Mouse (Mus musculus) macrophage (primary cell): ENCODE results near the gene Rln3. TPM values are rescaled to one million over a fixed set of nuclear protein-coding genes. Genes with fewer than 3 reads are reported as not detected.
"Not testable (repeated sequence)": the region's sequence is repeated elsewhere in the genome, so short reads cannot be mapped to it uniquely, and the experiment has no call there.

Source experiments
- H3K27ac ChIP-seq: fragments of 350-480 bp; formaldehyde crosslinking; 2 replicates; pipeline ENCODE4 v1.9.0; 2021
- H3K36me3 ChIP-seq: fragments of 350-480 bp; formaldehyde crosslinking; 2 replicates; pipeline ENCODE4 v1.9.0; 2021; ENCODE audit errors: inconsistent target
- H3K4me3 ChIP-seq: fragments of 350-480 bp; formaldehyde crosslinking; 2 replicates; pipeline ENCODE4 v1.9.0; 2021; ENCODE audit errors: inconsistent target
- H3K79me2 ChIP-seq: fragments of 350-480 bp; formaldehyde crosslinking; 2 replicates; pipeline ENCODE4 v1.9.0; 2021; ENCODE audit errors: inconsistent target
- WGBS: methylation state at CpG from one replicate; pipeline ENCODE4 v1.1.7; 2026; ENCODE audit warnings: inconsistent platforms; ENCODE audit not compliant: missing documents; 5-methylcytosine and 5-hydroxymethylcytosine counted together
- polyA plus RNA-seq: library from polyadenylated mRNA; stranded (reverse); fragments of 250-400 nt; gene quantifications from 3 replicates; pipeline ENCODE4 v1.2.4, GENCODE M21; 2018; ENCODE audit warnings: inconsistent platforms

Rln3 gene
- polyA plus RNA-seq, 1 experiment from 2014 or later = not detected

DNA sequence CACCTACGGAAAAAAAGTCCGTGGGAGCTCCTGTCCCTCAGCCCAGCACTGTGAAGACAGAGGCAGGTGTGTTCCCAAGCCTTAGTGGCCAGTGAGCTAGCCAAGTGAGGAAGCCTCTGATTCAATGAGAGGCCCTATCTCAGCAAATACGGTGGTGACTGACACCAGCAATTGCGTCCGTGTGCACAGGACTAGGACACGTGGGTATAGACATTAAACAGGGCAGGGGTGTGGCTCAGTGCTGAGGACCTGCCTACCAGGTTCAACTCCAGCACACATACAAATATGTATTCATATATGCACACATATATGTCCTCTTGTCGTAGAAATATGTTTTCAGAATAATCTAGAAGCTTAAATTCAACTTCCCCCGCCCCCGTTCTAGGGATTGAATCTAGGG is 25.1 kb downstream of the Rln3 start:
- H3K36me3 ChIP-seq = no peaks in the 10 kb centered on the region
- 67% methylated on average over 9 of the region's 9 CpGs for WGBS
- H3K27ac ChIP-seq = no peak overlapping the region
- no peak overlapping the region for H3K4me3 ChIP-seq
- no peaks in the 10 kb centered on the region for H3K79me2 ChIP-seq

DNA sequence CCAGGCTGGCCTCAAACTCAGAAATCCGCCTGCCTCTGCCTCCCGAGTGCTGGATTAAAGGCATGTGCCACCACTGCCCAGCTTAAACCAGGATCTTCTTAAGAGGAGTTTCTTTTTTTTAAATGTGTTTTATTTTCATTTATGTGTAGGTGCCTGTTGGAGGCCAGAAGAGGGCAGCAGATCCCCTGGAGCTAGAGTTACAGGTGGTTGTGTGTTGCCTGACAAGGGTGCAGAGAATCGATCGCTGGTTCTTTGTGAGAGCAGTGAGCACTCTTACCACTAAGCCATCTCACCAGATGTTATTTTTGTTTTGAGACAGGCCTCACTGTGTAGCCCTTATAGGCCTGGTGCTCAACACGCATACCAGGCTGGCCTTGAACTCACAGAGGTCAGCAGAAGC is 29.0 kb downstream of the Rln3 start:
- Histone ChIP-seq H3K27ac (no peak overlapping the region), H3K4me3 (no peak overlapping the region), H3K36me3 (no peaks in the 10 kb centered on the region), H3K79me2 (no peaks in the 10 kb centered on the region)
- 93% methylated on average over 5 of the region's 5 CpGs for WGBS

DNA sequence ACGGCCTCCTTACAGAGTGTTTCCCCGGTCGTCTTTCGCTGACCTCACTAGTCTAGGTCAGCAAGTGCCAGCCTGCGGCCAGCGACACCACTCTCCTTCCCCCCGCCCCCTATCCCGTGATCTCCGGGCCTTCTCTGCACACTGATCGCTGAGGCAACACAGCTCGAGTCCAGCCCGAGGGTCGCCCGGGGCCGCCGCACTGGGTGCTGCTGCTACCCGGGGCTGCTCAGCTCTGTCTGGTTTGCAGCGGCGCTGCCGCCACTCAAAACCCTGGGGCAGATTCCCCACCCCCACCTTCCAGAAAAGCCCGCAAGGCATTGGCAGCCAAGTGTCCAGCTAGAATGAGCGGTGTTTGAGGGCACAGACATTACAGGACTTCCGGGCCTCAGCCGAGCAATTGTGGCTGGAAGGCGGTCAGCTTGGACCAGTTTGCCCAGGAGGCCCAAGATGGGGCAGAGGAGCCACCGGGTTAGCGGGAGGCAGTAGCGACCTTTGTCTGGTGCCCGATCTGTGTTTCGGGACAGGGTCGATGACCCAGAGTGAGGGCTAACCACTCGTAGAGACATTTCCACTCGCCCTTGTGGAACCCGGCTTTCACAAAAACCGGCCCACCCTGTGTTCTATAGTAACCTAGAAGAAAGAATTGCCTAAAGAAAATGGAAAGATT is 32.2 kb downstream of the Rln3 start:
- H3K36me3 ChIP-seq = no peaks in the 10 kb centered on the region
- 26% methylated on average over 34 of the region's 35 CpGs for WGBS
- no peaks in the 10 kb centered on the region for H3K79me2 ChIP-seq
- peak overlapping the region; percentile 36; the same call in 1 of the 2 replicates for H3K27ac ChIP-seq
- H3K4me3 ChIP-seq = peak overlapping the region; percentile 30; the same call in 1 of the 2 replicates

DNA sequence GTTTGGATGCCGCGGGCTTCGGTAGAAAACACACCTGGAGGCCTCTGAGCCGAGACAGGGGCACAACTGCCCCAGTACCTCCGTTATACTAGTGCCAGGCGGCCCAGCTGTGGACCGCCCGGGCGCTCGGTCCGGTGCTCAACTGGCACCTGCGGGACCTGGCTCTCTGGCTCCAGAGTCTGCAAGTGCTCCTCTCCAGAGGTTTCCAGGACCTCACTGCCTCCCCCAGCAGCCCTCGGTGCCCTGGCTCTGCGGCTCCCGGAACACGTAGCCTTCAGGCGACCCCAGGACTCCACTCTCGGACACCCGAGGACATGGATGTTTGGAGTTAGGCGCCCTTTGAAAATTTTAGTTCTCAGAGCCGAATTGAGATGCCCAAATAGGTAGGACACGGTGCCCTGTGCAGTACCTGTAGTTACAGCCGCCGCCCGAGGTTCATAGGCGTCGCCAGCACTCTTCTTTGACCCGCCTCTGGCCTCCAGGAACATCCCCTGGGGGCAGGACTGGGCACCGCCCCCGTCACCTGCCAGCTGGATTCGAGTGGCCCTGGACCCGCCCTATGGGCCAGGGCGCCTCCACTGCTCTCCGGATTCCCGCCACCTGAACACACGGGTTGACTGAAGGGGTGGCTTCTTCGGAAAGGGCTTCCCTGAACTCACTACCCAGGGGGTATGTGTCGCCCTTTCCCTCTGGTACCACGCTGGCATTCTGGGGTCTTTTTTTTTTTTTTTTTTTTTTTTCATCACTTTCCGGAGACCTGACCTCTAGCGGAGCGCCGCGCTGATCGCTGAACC is 32.9 kb downstream of the Rln3 start, which contains the start of gene 2210011C24Rik:
Gene 2210011C24Rik (minus strand): TSS at position 467 of the 794 bp plus-strand sequence.
- Histone ChIP-seq H3K27ac (peak within 1 kb of the TSS; percentile 36; the same call in 1 of the 2 replicates), H3K79me2 (no peaks in the 10 kb centered on the region), H3K36me3 (no peaks in the 10 kb centered on the region), H3K4me3 (peak within 1 kb of the TSS; percentile 30)
- 3% methylated on average over 40 of the region's 45 CpGs for WGBS

- H3K27ac ChIP-seq = no peak overlapping the region
- H3K4me3 ChIP-seq = no peak overlapping the region
- no peaks in the 10 kb centered on the region for H3K36me3 ChIP-seq
- no peaks in the 10 kb centered on the region for H3K79me2 ChIP-seq
- 5% methylated on average over 72 of the region's 83 CpGs for WGBS
Measured at GRCm38 (mm10) chr8:84010625-84011611, 33.9 kb downstream of the Rln3 start.

DNA sequence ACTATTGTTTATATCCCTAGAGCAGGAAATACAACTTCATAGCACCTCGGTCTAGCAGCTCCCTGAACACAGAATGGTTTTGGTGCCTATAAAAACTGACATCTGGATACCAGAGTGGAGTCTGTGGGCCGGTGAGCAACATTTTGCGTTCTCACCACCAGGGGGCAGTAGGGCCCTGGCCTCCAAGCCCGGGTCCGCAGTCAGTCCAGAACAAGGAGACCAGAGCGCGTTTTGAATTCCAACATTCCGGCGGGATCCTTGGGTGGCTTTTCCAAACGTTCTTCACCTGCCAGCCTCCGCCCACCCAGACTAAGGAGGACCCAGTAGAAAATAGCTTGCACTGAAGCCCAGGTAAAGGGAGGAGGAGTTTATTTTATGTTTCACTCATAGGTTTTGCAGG is 34.9 kb downstream of the Rln3 start:
- Histone ChIP-seq H3K79me2 (no peaks in the 10 kb centered on the region), H3K4me3 (no peak overlapping the region), H3K27ac (no peak overlapping the region), H3K36me3 (no peaks in the 10 kb centered on the region)
- WGBS = 2% methylated on average over 11 of the region's 11 CpGs

DNA sequence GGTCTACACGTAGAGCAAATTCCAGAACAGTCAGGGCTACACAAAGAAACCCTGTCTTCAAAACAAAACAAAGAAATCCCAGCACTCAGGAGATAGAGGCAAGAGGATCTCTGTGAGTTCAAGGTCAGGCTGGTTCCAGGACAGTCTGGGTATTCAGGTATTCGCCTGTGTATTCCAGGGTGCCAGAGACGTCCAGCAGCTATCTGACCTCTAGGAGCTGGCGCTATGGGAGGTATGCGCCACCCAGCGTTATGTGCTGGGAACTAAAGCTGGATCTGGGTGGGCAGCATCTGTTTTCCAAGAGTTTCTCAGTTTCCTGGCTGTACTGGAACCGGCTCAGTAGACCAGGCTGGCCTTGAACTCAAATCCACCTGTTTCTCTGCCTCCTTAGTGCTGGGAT is 36.4 kb downstream of the Rln3 start:
- Histone ChIP-seq H3K79me2 (peaks cover 9% of the 10 kb centered on the region; the same call in 1 of the 2 replicates), H3K36me3 (no peaks in the 10 kb centered on the region), H3K4me3 (no peak overlapping the region), H3K27ac (no peak overlapping the region)
- 81% methylated on average over 7 of the region's 7 CpGs for WGBS

DNA sequence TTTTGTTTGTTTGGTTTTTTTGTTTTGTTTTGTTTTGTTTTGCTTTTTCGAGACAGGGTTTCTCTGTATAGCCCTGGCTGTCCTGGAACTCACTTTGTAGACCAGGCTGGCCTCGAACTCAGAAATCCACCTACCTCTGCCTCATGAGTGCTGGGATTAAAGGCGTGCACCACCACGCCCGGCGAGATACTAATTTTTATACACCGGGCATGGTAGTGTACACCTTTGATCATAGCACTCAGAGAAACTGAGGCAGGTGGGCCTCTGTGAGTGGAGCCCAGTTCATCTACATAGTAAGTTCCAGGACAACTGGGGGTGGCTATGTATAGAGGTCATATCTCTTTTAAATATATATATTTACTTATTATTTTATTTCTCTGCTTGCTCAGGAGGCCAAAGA is 39.3 kb downstream of the Rln3 start:
- Histone ChIP-seq H3K27ac (peak overlapping the region; percentile 86), H3K79me2 (peaks cover 18% of the 10 kb centered on the region; the same call in 1 of the 2 replicates)
- WGBS = 98% methylated on average over 7 of the region's 7 CpGs
- not testable (repeated sequence) for H3K4me3 ChIP-seq, H3K36me3 ChIP-seq

DNA sequence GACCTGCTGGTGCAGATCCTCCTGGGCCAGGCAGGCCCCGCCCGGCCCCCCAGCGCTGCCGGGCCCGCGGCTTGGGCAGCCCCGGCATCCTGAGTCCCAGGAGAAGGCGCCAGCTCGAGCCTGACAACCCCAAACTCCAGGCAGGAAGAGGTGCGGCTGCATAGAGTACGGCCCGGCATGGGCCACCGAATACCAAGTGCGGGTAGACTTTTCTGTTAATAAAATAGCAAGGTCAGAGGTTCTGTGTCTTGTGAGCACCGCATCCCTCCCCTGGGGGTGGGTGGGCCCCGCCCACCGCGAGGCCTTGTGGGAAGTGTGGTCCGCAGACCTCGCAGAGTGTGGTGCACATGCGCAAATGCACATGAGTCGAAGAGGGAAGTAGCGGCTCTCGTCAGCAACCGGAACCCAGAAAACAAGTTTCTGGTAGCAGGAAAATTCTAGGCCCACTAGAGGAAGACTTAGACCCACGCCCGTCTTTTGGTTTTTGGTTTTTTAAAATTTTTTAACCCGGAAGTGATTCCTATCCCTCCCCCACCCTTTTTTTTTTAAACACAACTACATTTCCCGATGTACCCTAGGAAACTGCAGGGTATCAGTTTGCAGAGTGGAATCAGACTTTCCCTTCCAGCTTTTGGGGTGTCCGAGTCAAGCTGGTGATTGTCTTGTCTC is 40.1 kb downstream of the Rln3 start:
- peaks cover 18% of the 10 kb centered on the region; the same call in 1 of the 2 replicates for H3K79me2 ChIP-seq
- WGBS = 3% methylated on average over 30 of the region's 30 CpGs
- H3K4me3 ChIP-seq = peak overlapping the region; percentile 49
- H3K36me3 ChIP-seq = no peaks in the 10 kb centered on the region; the same call in 1 of the 2 replicates
- H3K27ac ChIP-seq = peak overlapping the region; percentile 86

GRCm38 (mm10) chr8:84003612-84004246 is 41.1 kb downstream of the Rln3 start:
- H3K27ac ChIP-seq = peak overlapping the region; percentile 86
- peak overlapping the region; percentile 49 for H3K4me3 ChIP-seq
- H3K79me2 ChIP-seq = peaks cover 24% of the 10 kb centered on the region; the same call in 1 of the 2 replicates
- WGBS = 74% methylated on average over 6 of the region's 6 CpGs
- no peaks in the 10 kb centered on the region; the same call in 1 of the 2 replicates for H3K36me3 ChIP-seq

DNA sequence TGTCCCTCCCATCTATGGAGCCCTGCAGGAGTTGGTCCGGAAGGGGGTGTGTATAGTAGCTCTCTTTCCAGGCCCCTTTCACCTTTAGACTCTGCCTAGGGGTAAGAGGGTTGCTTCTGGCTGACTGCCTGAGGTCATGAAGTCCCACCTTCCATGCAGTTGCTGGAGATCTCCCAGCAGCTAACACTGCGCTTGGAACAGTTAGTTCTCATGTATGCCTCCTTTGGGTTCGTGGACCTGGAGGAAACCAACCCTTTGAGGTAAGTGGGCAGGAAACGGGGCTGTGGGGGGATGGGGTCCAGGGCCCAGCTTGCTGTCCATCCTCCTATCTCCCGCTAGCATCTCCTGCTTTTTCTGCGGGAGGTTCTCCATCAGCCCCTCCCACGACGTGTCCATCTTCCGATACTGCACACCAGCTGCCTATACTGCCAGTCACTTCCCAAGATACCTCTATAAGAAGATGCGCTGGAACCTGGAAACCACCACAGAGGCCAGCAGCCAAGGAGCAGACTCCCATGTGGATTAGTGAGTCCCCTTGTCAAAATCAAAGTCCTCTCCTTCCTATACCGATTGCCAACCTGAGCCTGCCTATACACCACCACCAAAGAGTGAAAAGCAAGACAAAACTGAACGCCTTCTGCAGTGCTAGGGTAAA is 41.7 kb downstream of the Rln3 start:
- WGBS = 93% methylated on average over 12 of the region's 12 CpGs
- Histone ChIP-seq H3K4me3 (no peak overlapping the region), H3K79me2 (peaks cover 24% of the 10 kb centered on the region; the same call in 1 of the 2 replicates), H3K27ac (no peak overlapping the region), H3K36me3 (no peaks in the 10 kb centered on the region; the same call in 1 of the 2 replicates)

DNA sequence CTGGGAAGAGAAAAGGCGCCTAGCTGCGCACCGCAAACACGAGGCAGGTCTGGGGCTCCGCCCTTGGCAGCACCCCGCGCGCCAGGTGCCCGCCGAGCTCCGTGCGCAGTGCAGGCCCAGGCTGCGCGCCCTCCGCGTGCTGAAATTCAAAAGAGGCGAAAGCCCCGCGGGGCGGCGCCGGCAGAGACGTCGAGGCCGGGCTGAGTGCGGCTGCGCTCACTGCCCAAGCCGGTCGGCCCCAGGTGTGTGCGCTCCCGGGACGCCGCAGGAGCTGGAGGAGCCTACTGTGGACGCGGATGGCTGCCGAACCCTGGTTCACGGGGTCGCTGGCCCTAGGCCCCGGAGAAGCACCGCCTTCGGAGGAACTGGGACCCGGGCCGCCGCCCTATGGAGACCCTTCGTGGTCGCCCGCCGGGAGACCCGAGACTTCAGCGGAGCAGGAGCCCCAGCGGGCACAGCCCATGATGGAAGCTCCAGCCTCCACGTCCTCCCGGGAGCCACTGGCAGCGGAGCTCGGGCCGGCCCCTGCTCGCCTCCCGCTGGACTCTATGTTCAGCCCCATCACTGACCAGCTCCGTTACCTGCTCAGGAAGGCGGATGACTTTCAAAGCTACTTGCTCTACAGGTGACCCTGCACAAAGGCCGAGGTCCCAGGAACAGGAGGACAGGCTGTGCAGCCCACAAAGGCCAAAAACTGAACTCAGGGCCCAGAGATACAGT is 43.4 kb downstream of the Rln3 start, which contains the start of gene 1700067K01Rik:
Gene 1700067K01Rik (plus strand): TSS at position 222 of the 720 bp plus-strand sequence.
- Histone ChIP-seq H3K79me2 (peaks cover 24% of the 10 kb centered on the region; the same call in 1 of the 2 replicates), H3K36me3 (no peaks in the 10 kb centered on the region; the same call in 1 of the 2 replicates), H3K4me3 (no peak within 1 kb of the TSS), H3K27ac (no peak within 1 kb of the TSS)
- WGBS = 93% methylated on average over 53 of the region's 61 CpGs
